Mouse (Mus musculus): ENCODE data around the gene Gm20708. TPM values are rescaled to one million over a fixed set of nuclear protein-coding genes. Genes with fewer than 3 reads are reported as not detected.
A peak's percentile ranks its signal among the peaks of the same experiment; 100 is the strongest.

Gene Gm20708
- polyA plus RNA-seq, 1 experiment from 2014 or later = 0.16 TPM

GRCm38 (mm10) chr11:117881787-117882186 lies 72.3 kb downstream of the Gm20708 start:
- WGBS = 16% methylated on average over 8 of the region's 8 CpGs
- Histone ChIP-seq H3K9ac (ENCODE audit: low read length) (no peak overlapping the region), H3K9me3 (ENCODE audit: control insufficient read depth, low read length) (no peaks in the 10 kb centered on the region), H3K27me3 (ENCODE audit: control insufficient read depth, insufficient read depth, low read length) (no peaks in the 10 kb centered on the region), H3K4me2 (ENCODE audit: low read depth, severe bottlenecking) (no peak overlapping the region), H3K36me3 (ENCODE audit: control insufficient read depth, insufficient read depth, low read length) (no peaks in the 10 kb centered on the region), H3K27ac (replicated peaks; ENCODE audit: low read depth, low read length) (no peak overlapping the region), H3K4me3 (ENCODE audit: low read depth, low read length) (no peak overlapping the region), H3K4me1 (ENCODE audit: control insufficient read depth, insufficient read depth, low read length) (peaks cover 13% of the 10 kb centered on the region)
- DNase-seq (ENCODE audit: low spot score) (no peak), ATAC-seq (ENCODE audit: insufficient number of reproducible peaks, low FRiP score, low TSS enrichment, low read depth) (no peak)

GRCm38 (mm10) chr11:117882208-117882607 lies 72.7 kb downstream of the Gm20708 start:
- WGBS = 91% methylated on average over 1 of the region's 1 CpGs

GRCm38 (mm10) chr11:117886000-117886399 lies 76.5 kb downstream of the Gm20708 start:
- no peak for DNase-seq (ENCODE audit: low spot score)
- H3K4me2 ChIP-seq (ENCODE audit: low read depth, severe bottlenecking) = no peak overlapping the region
- no peak overlapping the region for H3K27ac ChIP-seq (replicated peaks; ENCODE audit: low read depth, low read length)
- H3K4me3 ChIP-seq (ENCODE audit: low read depth, low read length) = no peak overlapping the region
- no peak overlapping the region for H3K9ac ChIP-seq (ENCODE audit: low read length)
- H3K4me1 ChIP-seq (ENCODE audit: control insufficient read depth, insufficient read depth, low read length) = peaks cover 34% of the 10 kb centered on the region
- no peaks in the 10 kb centered on the region for H3K36me3 ChIP-seq (ENCODE audit: control insufficient read depth, insufficient read depth, low read length)
- 0 out of 2 replicates have a peak, but pooled peaks cover 7% of the 10 kb centered on the region for H3K27me3 ChIP-seq (ENCODE audit: control insufficient read depth, insufficient read depth, low read length)
- H3K9me3 ChIP-seq (ENCODE audit: control insufficient read depth, low read length) = no peaks in the 10 kb centered on the region
- no peak for ATAC-seq (ENCODE audit: insufficient number of reproducible peaks, low FRiP score, low TSS enrichment, low read depth)
- 41% methylated on average over 5 of the region's 5 CpGs for WGBS

More at GRCm38 (mm10) chr11:117882208-117882607, 72.7 kb downstream of the Gm20708 start:
- Histone ChIP-seq H3K9me3 (ENCODE audit: control insufficient read depth, low read length) (no peaks in the 10 kb centered on the region), H3K27me3 (ENCODE audit: control insufficient read depth, insufficient read depth, low read length) (no peaks in the 10 kb centered on the region), H3K4me3 (ENCODE audit: low read depth, low read length) (no peak overlapping the region), H3K36me3 (ENCODE audit: control insufficient read depth, insufficient read depth, low read length) (no peaks in the 10 kb centered on the region), H3K4me2 (ENCODE audit: low read depth, severe bottlenecking) (no peak overlapping the region), H3K27ac (replicated peaks; ENCODE audit: low read depth, low read length) (no peak overlapping the region), H3K4me1 (ENCODE audit: control insufficient read depth, insufficient read depth, low read length) (peaks cover 13% of the 10 kb centered on the region), H3K9ac (ENCODE audit: low read length) (no peak overlapping the region)
- no peak for DNase-seq (ENCODE audit: low spot score)
- ATAC-seq (ENCODE audit: insufficient number of reproducible peaks, low FRiP score, low TSS enrichment, low read depth) = no peak

- whole genome bisulfite sequencing = 7% methylated on average over 20 of the region's 20 CpGs
- H3K9ac ChIP-seq (ENCODE audit: low read length) = peak overlapping the region; percentile 43; the same call in 1 of the 2 replicates
- peak overlapping the region; percentile 70 for H3K4me2 ChIP-seq (ENCODE audit: low read depth, severe bottlenecking)
- ATAC-seq (ENCODE audit: insufficient number of reproducible peaks, low FRiP score, low TSS enrichment, low read depth) (no peak), DNase-seq (ENCODE audit: low spot score) (peak; percentile 39)
- 0 out of 2 replicates have a peak, but pooled peaks cover 7% of the 10 kb centered on the region for H3K27me3 ChIP-seq (ENCODE audit: control insufficient read depth, insufficient read depth, low read length)
- H3K4me1 ChIP-seq (ENCODE audit: control insufficient read depth, insufficient read depth, low read length) = peaks cover 36% of the 10 kb centered on the region
- H3K4me3 ChIP-seq (ENCODE audit: low read depth, low read length) = peak overlapping the region; percentile 24
- peak overlapping the region; percentile 81; the same call in 1 of the 2 replicates for H3K27ac ChIP-seq (replicated peaks; ENCODE audit: low read depth, low read length)
- H3K9me3 ChIP-seq (ENCODE audit: control insufficient read depth, low read length) = no peaks in the 10 kb centered on the region
- H3K36me3 ChIP-seq (ENCODE audit: control insufficient read depth, insufficient read depth, low read length) = no peaks in the 10 kb centered on the region
Observed at GRCm38 (mm10) chr11:117888168-117888852, 78.8 kb downstream of the Gm20708 start.

- Histone ChIP-seq H3K4me1 (ENCODE audit: control insufficient read depth, insufficient read depth, low read length) (peaks cover 32% of the 10 kb centered on the region), H3K36me3 (ENCODE audit: control insufficient read depth, insufficient read depth, low read length) (no peaks in the 10 kb centered on the region), H3K4me3 (ENCODE audit: low read depth, low read length) (peak overlapping the region; percentile 24), H3K27ac (replicated peaks; ENCODE audit: low read depth, low read length) (peak overlapping the region; percentile 81), H3K9ac (ENCODE audit: low read length) (peak overlapping the region; percentile 50), H3K4me2 (ENCODE audit: low read depth, severe bottlenecking) (peak overlapping the region; percentile 70), H3K27me3 (ENCODE audit: control insufficient read depth, insufficient read depth, low read length) (0 out of 2 replicates have a peak, but pooled peaks cover 7% of the 10 kb centered on the region), H3K9me3 (ENCODE audit: control insufficient read depth, low read length) (no peaks in the 10 kb centered on the region)
- WGBS = 3% methylated on average over 33 of the region's 33 CpGs
- peak; percentile 44 for ATAC-seq (ENCODE audit: insufficient number of reproducible peaks, low FRiP score, low TSS enrichment, low read depth)
- DNase-seq (ENCODE audit: low spot score) = peak; percentile 80
Observed at GRCm38 (mm10) chr11:117888853-117889822, 79.7 kb downstream of the Gm20708 start.

Other genes with a start within 250 kb of the Gm20708 start
- gene Tnrc6c, start 155.4 kb upstream of the Gm20708 start, polyA plus RNA-seq (2014; fragmentation: Nextera tagmentation; extraction: Ambion mirVana) = 16.1 and 16.5 TPM in 2 replicates
- gene Tmc8, start 27.6 kb upstream of the Gm20708 start, polyA plus RNA-seq (2014; fragmentation: Nextera tagmentation; extraction: Ambion mirVana) = 0.60 and 0.87 TPM in 2 replicates
- gene Tmc6, start 27.5 kb upstream of the Gm20708 start, polyA plus RNA-seq (2014; fragmentation: Nextera tagmentation; extraction: Ambion mirVana) = 13.5 and 19.3 TPM in 2 replicates
- 0.71 and 0.83 TPM in 2 replicates for gene 6030468B19Rik, start 12.0 kb upstream of the Gm20708 start, polyA plus RNA-seq (2014; fragmentation: Nextera tagmentation; extraction: Ambion mirVana)
- 30.1 and 33.2 TPM in 2 replicates for gene Syngr2, start within 50 bp of the Gm20708 start, polyA plus RNA-seq (2014; fragmentation: Nextera tagmentation; extraction: Ambion mirVana)
- gene Afmid, start 16.3 kb downstream of the Gm20708 start, polyA plus RNA-seq (2014; fragmentation: Nextera tagmentation; extraction: Ambion mirVana) = 3.1 and 3.2 TPM in 2 replicates
- gene Tk1, start 16.4 kb downstream of the Gm20708 start, polyA plus RNA-seq (2014; fragmentation: Nextera tagmentation; extraction: Ambion mirVana) = 126 and 138 TPM in 2 replicates
- gene Birc5, start 39.6 kb downstream of the Gm20708 start, polyA plus RNA-seq (2014; fragmentation: Nextera tagmentation; extraction: Ambion mirVana) = 400 and 435 TPM in 2 replicates
- not detected in 2 replicates for gene Tmem235, start 51.1 kb downstream of the Gm20708 start, polyA plus RNA-seq (2014; fragmentation: Nextera tagmentation; extraction: Ambion mirVana)
- gene Tha1, start 63.8 kb downstream of the Gm20708 start, polyA plus RNA-seq (2014; fragmentation: Nextera tagmentation; extraction: Ambion mirVana) = 1.4 and 1.5 TPM in 2 replicates
- gene Socs3, start 160.4 kb downstream of the Gm20708 start, polyA plus RNA-seq (2014; fragmentation: Nextera tagmentation; extraction: Ambion mirVana) = 5.4 and 6.7 TPM in 2 replicates
- 38.4 and 39.3 TPM in 2 replicates for gene Pgs1, start 176.6 kb downstream of the Gm20708 start, polyA plus RNA-seq (2014; fragmentation: Nextera tagmentation; extraction: Ambion mirVana)

All from limb, embryonic 11.5 days (tissue).